Mouse (Mus musculus): ENCODE results near the gene Spop. TPM values are rescaled to one million over a fixed set of nuclear protein-coding genes. Genes with fewer than 3 reads are reported as not detected.

The Spop gene
- polyA plus RNA-seq, 1 experiment from 2014 or later, result 135 TPM

DNA sequence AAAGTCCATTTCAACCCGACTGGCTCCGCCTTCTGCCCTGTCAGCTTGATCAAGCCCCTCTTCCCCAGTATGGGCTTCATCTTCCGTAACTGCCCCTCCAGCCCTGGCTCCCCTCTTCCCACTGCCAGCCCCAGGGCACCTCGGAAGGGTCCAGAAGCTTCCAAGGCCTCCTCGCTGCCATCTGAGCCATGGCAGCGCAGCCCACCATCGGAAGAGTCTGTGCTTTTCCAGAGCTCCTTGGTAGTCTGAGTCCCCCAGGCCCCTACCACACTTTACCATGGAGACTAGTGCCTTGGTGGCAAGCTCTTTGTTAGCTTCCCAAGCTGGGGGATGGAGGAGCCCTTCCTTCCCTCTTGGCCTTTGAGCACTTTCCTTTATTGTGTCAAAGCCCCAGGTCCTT, 33.2 kb upstream of the Spop start:
- 89% methylated on average over 7 of the region's 7 CpGs for WGBS
- DNase-seq (ENCODE audit: low spot score), result no peak
- peaks cover 3% of the 10 kb centered on the region for H3K4me1 ChIP-seq
- H3K27me3 ChIP-seq (replicated peaks; ENCODE audit: low read depth, poor library complexity, severe bottlenecking), result no peaks in the 10 kb centered on the region
- H3K27ac ChIP-seq (replicated peaks), result no peak overlapping the region
- no peak overlapping the region for H3K4me3 ChIP-seq
- H3K9me3 ChIP-seq, result no peaks in the 10 kb centered on the region
- peaks cover 64% of the 10 kb centered on the region for H3K36me3 ChIP-seq (replicated peaks)

DNA sequence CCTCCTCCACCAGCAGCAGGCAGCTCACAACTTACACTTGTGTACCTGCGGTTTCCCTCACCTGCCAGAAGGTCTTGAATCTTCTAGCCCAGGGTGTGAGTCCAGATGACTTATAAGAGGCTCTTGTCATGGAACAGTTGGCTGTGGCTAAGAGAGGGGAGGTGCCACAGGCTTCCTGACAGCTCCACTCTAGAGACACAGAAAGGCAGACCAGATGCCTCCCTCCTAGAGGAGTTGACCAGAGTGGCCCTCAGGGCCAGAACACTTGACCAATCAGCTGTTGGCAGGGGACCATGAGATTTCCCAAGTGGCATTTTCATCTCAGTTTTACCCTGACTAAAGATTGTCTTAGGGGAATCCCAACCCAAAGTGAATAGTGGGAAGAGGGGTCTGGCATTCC, 32.7 kb upstream of the Spop start:
- 93% methylated on average over 1 of the region's 1 CpGs for WGBS
- Histone ChIP-seq H3K9me3 (no peaks in the 10 kb centered on the region), H3K36me3 (replicated peaks) (peaks cover 60% of the 10 kb centered on the region), H3K27ac (replicated peaks) (no peak overlapping the region), H3K4me1 (peaks cover 8% of the 10 kb centered on the region), H3K27me3 (replicated peaks; ENCODE audit: low read depth, poor library complexity, severe bottlenecking) (no peaks in the 10 kb centered on the region), H3K4me3 (no peak overlapping the region)
- DNase-seq (ENCODE audit: low spot score), result no peak

DNA sequence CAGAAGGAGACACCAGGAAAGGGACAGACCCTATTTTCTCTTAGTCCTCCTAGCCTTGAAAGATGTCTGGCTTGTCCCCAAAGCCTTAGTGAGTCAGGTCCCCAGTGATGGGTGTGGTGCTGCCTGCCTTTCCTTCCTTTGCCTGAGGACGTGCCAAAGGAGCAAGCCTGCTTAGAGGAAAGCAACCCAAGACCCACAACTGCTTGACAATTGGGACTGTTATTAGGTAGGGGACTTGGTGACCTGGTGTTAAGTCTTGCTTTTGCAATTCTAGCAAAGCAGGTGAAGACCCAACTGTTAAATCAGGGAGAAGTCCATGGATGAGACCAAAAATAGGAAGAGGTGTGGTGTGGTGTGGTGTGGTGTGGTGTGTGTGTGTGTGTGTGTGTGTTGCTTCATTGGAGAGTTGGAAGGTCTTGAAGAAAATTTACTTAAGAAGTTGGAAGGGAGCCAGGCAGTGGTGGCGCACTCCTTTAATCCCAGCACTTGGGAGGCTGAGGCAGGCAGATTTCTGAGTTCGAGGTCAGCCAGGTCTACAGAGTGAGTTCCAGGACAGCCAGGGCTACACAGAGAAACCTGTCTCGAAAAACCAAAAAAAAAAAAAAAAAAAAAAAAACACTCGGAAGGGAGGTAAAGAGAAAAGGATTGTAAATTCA, 30.4 kb upstream of the Spop start:
- Histone ChIP-seq H3K4me1 (peaks cover 13% of the 10 kb centered on the region), H3K27me3 (replicated peaks; ENCODE audit: low read depth, poor library complexity, severe bottlenecking) (no peaks in the 10 kb centered on the region), H3K27ac (replicated peaks) (no peak overlapping the region), H3K36me3 (replicated peaks) (peaks cover 60% of the 10 kb centered on the region), H3K9me3 (no peaks in the 10 kb centered on the region), H3K4me3 (no peak overlapping the region)
- 85% methylated on average over 5 of the region's 5 CpGs for WGBS
- no peak for DNase-seq (ENCODE audit: low spot score)

- 45% methylated on average over 9 of the region's 9 CpGs for WGBS
Measured at GRCm38 (mm10) chr11:95384004-95384318, 29.9 kb upstream of the Spop start.

GRCm38 (mm10) chr11:95384319-95384972, 29.4 kb upstream of the Spop start, which contains the start of gene Slc35b1:
Gene Slc35b1, plus strand, starts transcription at chr11:95384692.
- WGBS, result under 1% methylated on average over 42 of the region's 42 CpGs
- H3K9me3 ChIP-seq, result no peaks in the 10 kb centered on the region
- peaks cover 60% of the 10 kb centered on the region for H3K36me3 ChIP-seq (replicated peaks)
- H3K27ac ChIP-seq (replicated peaks), result peak within 1 kb of the TSS; percentile 99
- peaks cover 13% of the 10 kb centered on the region for H3K4me1 ChIP-seq
- H3K4me3 ChIP-seq, result peak within 1 kb of the TSS; percentile 94
- peak; percentile 91 for DNase-seq (ENCODE audit: low spot score)
- no peaks in the 10 kb centered on the region for H3K27me3 ChIP-seq (replicated peaks; ENCODE audit: low read depth, poor library complexity, severe bottlenecking)

More at GRCm38 (mm10) chr11:95384004-95384318, 29.9 kb upstream of the Spop start:
- H3K27ac ChIP-seq (replicated peaks), result peak overlapping the region; percentile 60; the same call in 1 of the 2 replicates
- H3K9me3 ChIP-seq, result no peaks in the 10 kb centered on the region
- H3K27me3 ChIP-seq (replicated peaks; ENCODE audit: low read depth, poor library complexity, severe bottlenecking), result no peaks in the 10 kb centered on the region
- peaks cover 60% of the 10 kb centered on the region for H3K36me3 ChIP-seq (replicated peaks)
- H3K4me1 ChIP-seq, result peaks cover 13% of the 10 kb centered on the region
- H3K4me3 ChIP-seq, result peak overlapping the region; percentile 94
- DNase-seq (ENCODE audit: low spot score), result no peak

- no peaks in the 10 kb centered on the region for H3K9me3 ChIP-seq
- H3K36me3 ChIP-seq (replicated peaks), result peaks cover 61% of the 10 kb centered on the region
- H3K4me3 ChIP-seq, result peak overlapping the region; percentile 94
- H3K4me1 ChIP-seq, result peaks cover 13% of the 10 kb centered on the region
- WGBS, result under 1% methylated on average over 14 of the region's 14 CpGs
- H3K27ac ChIP-seq (replicated peaks), result peak overlapping the region; percentile 99
- H3K27me3 ChIP-seq (replicated peaks; ENCODE audit: low read depth, poor library complexity, severe bottlenecking), result no peaks in the 10 kb centered on the region
- no peak for DNase-seq (ENCODE audit: low spot score)
Measured at GRCm38 (mm10) chr11:95384973-95385320, 28.9 kb upstream of the Spop start.

DNA sequence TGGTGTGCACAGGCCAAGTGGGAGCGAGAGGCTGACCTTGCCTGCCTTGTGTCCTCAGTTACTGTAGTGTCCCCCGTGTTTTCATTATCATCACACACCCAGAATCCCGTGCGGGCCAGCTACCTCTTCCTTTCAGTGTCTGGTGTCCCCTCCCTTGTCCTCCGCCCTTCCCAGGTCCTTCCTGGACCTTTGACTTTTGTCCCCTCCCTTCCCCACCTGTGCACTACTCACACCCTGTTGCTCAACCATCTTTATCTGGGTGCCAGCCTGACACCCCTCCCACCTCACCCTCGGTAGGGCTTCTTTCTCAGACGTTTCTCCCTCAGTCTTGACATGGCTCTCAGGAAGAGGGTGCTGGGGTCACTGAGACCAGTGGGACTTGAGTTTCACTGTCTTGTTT, 26.5 kb upstream of the Spop start:
- no peaks in the 10 kb centered on the region for H3K9me3 ChIP-seq
- H3K4me3 ChIP-seq, result no peak overlapping the region
- H3K36me3 ChIP-seq (replicated peaks), result peaks cover 64% of the 10 kb centered on the region
- H3K4me1 ChIP-seq, result peaks cover 17% of the 10 kb centered on the region
- 90% methylated on average over 7 of the region's 7 CpGs for WGBS
- no peak overlapping the region for H3K27ac ChIP-seq (replicated peaks)
- no peaks in the 10 kb centered on the region for H3K27me3 ChIP-seq (replicated peaks; ENCODE audit: low read depth, poor library complexity, severe bottlenecking)
- no peak for DNase-seq (ENCODE audit: low spot score)

- Histone ChIP-seq H3K27ac (replicated peaks) (no peak overlapping the region), H3K36me3 (replicated peaks) (peaks cover 71% of the 10 kb centered on the region), H3K27me3 (replicated peaks; ENCODE audit: low read depth, poor library complexity, severe bottlenecking) (no peaks in the 10 kb centered on the region), H3K4me3 (no peak overlapping the region), H3K4me1 (peaks cover 32% of the 10 kb centered on the region), H3K9me3 (no peaks in the 10 kb centered on the region)
- WGBS, result 81% methylated on average over 3 of the region's 3 CpGs
- DNase-seq (ENCODE audit: low spot score), result no peak
Measured at GRCm38 (mm10) chr11:95389006-95389405, 24.9 kb upstream of the Spop start.

GRCm38 (mm10) chr11:95390420-95390819, 23.5 kb upstream of the Spop start:
- H3K4me1 ChIP-seq, result peaks cover 36% of the 10 kb centered on the region

DNA sequence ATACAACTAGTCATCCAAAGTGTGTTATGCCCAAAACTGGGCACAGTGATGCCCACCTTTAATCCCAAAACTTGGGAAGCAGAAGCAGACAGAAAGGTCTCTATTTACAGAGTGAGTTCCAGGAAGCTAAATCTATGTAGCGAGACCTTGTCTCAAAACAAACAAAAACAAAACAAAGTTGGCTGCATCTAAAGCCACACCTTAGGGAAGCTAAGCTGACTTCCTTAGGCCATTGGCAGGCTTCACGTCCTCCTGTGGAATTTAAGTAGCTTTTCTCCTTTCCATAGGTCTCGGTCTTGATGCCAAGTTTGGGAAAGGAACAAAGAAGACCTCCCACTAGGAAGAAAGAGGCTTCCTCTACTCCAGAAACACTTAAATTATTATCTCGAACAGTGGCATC, 22.7 kb upstream of the Spop start:
- Histone ChIP-seq H3K4me1 (peaks cover 31% of the 10 kb centered on the region), H3K27me3 (replicated peaks; ENCODE audit: low read depth, poor library complexity, severe bottlenecking) (no peaks in the 10 kb centered on the region), H3K36me3 (replicated peaks) (peaks cover 70% of the 10 kb centered on the region), H3K27ac (replicated peaks) (no peak overlapping the region), H3K4me3 (no peak overlapping the region), H3K9me3 (no peaks in the 10 kb centered on the region)
- WGBS, result 89% methylated on average over 4 of the region's 4 CpGs
- no peak for DNase-seq (ENCODE audit: low spot score)

More at GRCm38 (mm10) chr11:95390420-95390819, 23.5 kb upstream of the Spop start:
- Histone ChIP-seq H3K27ac (replicated peaks) (no peak overlapping the region), H3K27me3 (replicated peaks; ENCODE audit: low read depth, poor library complexity, severe bottlenecking) (no peaks in the 10 kb centered on the region), H3K9me3 (no peaks in the 10 kb centered on the region), H3K36me3 (replicated peaks) (peaks cover 71% of the 10 kb centered on the region), H3K4me3 (no peak overlapping the region)
- no peak for DNase-seq (ENCODE audit: low spot score)
- WGBS, result 93% methylated on average over 6 of the region's 6 CpGs

DNA sequence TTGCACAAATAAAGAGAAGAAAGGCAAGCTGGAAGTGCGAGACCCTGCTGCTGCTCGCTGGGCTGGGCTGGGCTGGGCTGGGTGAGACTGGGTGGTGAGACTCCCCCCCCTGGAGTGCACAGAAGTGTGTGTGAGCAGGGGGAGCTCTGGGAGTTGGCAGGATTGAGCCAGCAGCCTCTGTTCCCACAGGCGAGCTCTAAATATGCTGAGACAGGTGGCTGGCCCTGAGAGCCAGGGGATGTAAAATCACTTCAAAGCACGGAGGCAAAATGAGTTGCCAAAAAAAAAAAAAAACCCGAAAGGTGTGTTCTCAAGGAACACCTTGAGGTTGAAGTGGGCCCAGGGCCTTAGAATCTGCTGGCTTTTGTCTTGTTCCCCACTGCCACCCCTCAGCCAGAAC, 22.1 kb upstream of the Spop start:
- no peaks in the 10 kb centered on the region for H3K27me3 ChIP-seq (replicated peaks; ENCODE audit: low read depth, poor library complexity, severe bottlenecking)
- 83% methylated on average over 5 of the region's 5 CpGs for WGBS
- peaks cover 28% of the 10 kb centered on the region for H3K4me1 ChIP-seq
- peaks cover 64% of the 10 kb centered on the region for H3K36me3 ChIP-seq (replicated peaks)
- H3K27ac ChIP-seq (replicated peaks), result peak overlapping the region; percentile 37; the same call in 1 of the 2 replicates
- DNase-seq (ENCODE audit: low spot score), result no peak
- H3K9me3 ChIP-seq, result no peaks in the 10 kb centered on the region
- no peak overlapping the region for H3K4me3 ChIP-seq

DNA sequence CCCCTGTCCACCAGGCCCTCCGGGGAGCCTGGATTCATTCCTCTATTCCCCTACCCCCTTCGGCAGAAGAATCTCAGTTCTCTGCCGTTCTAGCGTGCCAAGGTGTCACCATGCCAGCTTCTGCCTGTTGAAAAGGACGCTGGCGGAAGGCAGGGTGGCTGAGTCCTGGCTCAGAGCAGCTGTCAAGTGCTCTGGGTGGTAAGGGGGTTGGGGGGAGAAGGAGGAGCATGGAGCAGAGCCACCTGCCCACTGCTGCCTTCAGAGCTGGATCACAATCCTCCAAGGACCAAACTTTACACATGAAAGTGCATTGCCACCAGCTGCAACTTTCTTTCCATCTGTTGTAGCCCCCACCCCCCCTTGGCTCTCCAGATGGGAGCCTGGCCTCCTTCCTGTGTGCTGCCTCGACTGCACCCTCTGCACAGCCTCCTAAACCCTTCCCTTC, 21.6 kb upstream of the Spop start:
- Histone ChIP-seq H3K36me3 (replicated peaks) (peaks cover 59% of the 10 kb centered on the region), H3K27me3 (replicated peaks; ENCODE audit: low read depth, poor library complexity, severe bottlenecking) (no peaks in the 10 kb centered on the region), H3K27ac (replicated peaks) (peak overlapping the region; percentile 7), H3K9me3 (no peaks in the 10 kb centered on the region), H3K4me1 (peaks cover 28% of the 10 kb centered on the region), H3K4me3 (no peak overlapping the region)
- no peak for DNase-seq (ENCODE audit: low spot score)
- WGBS, result 74% methylated on average over 7 of the region's 7 CpGs
